Mouse (Mus musculus) hindbrain, embryonic 10.5 days (tissue): ENCODE data around the gene Icam2. TPM values are rescaled to one million over a fixed set of nuclear protein-coding genes. Genes with fewer than 3 reads are reported as not detected.
"Not testable (repeated sequence)": the region's sequence is repeated elsewhere in the genome, so short reads cannot be mapped to it uniquely, and the experiment has no call there.

Experiments used
- DNase-seq: peaks from one replicate; pipeline ENCODE4 v3.0.0-alpha.2; 2017; ENCODE audit warnings: low spot score
- H3K27ac ChIP-seq: fragments of 300-500 bp; sonication (generic); 2 replicates; pipeline ENCODE4 v1.5.1; 2016; ENCODE audit warnings: mild to moderate bottlenecking, moderate library complexity
- H3K27me3 ChIP-seq: fragments of 300-500 bp; sonication (generic); 2 replicates; pipeline ENCODE4 v1.6.1; 2016; ENCODE audit warnings: mild to moderate bottlenecking; ENCODE audit not compliant: poor library complexity, insufficient read depth, severe bottlenecking
- H3K36me3 ChIP-seq: fragments of 300-500 bp; sonication (generic); 2 replicates; pipeline ENCODE4 v1.6.1; 2016; ENCODE audit warnings: mild to moderate bottlenecking, moderate library complexity
- H3K4me1 ChIP-seq: fragments of 300-500 bp; sonication (generic); replicated peaks from 2 replicates; pipeline ENCODE4 v1.6.1; 2016; ENCODE audit warnings: mild to moderate bottlenecking
- H3K4me3 ChIP-seq: fragments of 300-500 bp; sonication (generic); 2 replicates; pipeline ENCODE4 v1.5.1; 2016; ENCODE audit warnings: mild to moderate bottlenecking, moderate library complexity
- H3K9me3 ChIP-seq: fragments of 300-500 bp; sonication (generic); 2 replicates; pipeline ENCODE4 v1.6.1; 2016; ENCODE audit warnings: mild to moderate bottlenecking, moderate library complexity
- WGBS: fragments of 180-500 bp; shearing (Covaris S2); methylation state at CpG from one replicate; pipeline ENCODE4 v1.1.7; 2016; 5-methylcytosine and 5-hydroxymethylcytosine counted together
- polyA plus RNA-seq: library from polyadenylated mRNA; unstranded; fragments of >200 nt; fragmentation: Nextera tagmentation; extraction: Ambion mirVana; gene quantifications from 2 replicates; pipeline ENCODE4 v1.2.1, GENCODE M21; 2016

The Icam2 gene
- polyA plus RNA-seq, 1 experiment from 2014 or later: 17.2 TPM

DNA sequence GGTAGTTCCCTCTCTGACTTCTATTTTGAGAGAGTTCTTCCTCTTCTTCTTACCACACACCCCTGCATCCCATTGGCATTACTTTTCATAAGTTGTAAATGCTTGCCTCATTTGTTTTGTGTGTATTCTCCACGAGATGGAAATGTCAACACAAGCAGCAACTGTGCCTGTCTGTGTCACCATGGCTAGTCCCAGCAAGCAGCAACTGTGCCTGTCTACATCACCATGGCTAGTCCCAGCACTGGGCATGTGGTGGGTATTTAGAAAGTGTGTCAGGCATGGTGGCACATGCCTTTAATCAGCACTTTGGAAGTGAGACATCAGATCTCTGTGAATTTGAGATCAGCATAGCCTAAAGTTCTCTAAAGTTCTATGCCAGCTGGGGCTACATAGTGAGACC lies 33.7 kb downstream of the Icam2 start:
- Histone ChIP-seq H3K9me3 (no peaks in the 10 kb centered on the region), H3K4me1 (peaks cover 23% of the 10 kb centered on the region), H3K27me3 (no peaks in the 10 kb centered on the region), H3K4me3 (no peak overlapping the region), H3K36me3 (no peaks in the 10 kb centered on the region), H3K27ac (no peak overlapping the region)
- no peak for DNase-seq
- WGBS: 59% methylated on average over 1 of the region's 1 CpGs

- Histone ChIP-seq H3K36me3 (no peaks in the 10 kb centered on the region), H3K27me3 (no peaks in the 10 kb centered on the region), H3K4me3 (no peak within 1 kb of the TSS), H3K9me3 (no peaks in the 10 kb centered on the region), H3K4me1 (peaks cover 23% of the 10 kb centered on the region), H3K27ac (no peak within 1 kb of the TSS)
- 88% methylated on average over 12 of the region's 12 CpGs for WGBS
- DNase-seq: no peak
These were observed 34.7 kb downstream of the Icam2 start, which contains the start of gene Scn4a for GRCm38 (mm10) chr11:106353188-106353587. Gene Scn4a, minus strand, starts transcription at chr11:106353288.

DNA sequence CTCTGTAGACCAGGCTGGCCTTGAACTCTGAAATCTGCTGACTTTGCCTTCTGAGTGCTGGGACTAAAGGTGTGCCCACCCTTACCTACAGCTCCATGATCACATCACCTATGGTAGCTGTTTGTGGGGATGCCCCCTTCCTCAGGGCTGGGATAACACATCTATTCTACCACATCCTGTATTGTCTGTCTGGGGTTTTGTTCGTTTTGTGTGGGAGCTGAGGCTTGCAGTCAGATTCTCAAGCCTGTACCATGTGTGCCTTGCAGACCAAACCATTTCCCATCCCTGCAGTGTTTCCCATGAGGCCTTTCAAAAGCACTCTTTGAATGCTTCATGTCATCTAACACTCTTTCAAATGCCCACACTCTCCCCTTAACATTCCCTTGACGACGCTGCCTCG lies 35.9 kb downstream of the Icam2 start:
- peaks cover 23% of the 10 kb centered on the region for H3K4me1 ChIP-seq
- no peaks in the 10 kb centered on the region for H3K36me3 ChIP-seq
- 74% methylated on average over 4 of the region's 4 CpGs for WGBS
- H3K9me3 ChIP-seq: no peaks in the 10 kb centered on the region
- no peak overlapping the region for H3K27ac ChIP-seq
- H3K4me3 ChIP-seq: no peak overlapping the region
- H3K27me3 ChIP-seq: no peaks in the 10 kb centered on the region
- no peak for DNase-seq

GRCm38 (mm10) chr11:106351253-106351652 lies 36.6 kb downstream of the Icam2 start:
- H3K27me3 ChIP-seq: no peaks in the 10 kb centered on the region
- no peaks in the 10 kb centered on the region for H3K9me3 ChIP-seq
- DNase-seq: no peak
- no peaks in the 10 kb centered on the region for H3K36me3 ChIP-seq
- no peak overlapping the region for H3K27ac ChIP-seq
- WGBS: 55% methylated on average over 3 of the region's 3 CpGs
- no peak overlapping the region for H3K4me3 ChIP-seq
- H3K4me1 ChIP-seq: peaks cover 23% of the 10 kb centered on the region

DNA sequence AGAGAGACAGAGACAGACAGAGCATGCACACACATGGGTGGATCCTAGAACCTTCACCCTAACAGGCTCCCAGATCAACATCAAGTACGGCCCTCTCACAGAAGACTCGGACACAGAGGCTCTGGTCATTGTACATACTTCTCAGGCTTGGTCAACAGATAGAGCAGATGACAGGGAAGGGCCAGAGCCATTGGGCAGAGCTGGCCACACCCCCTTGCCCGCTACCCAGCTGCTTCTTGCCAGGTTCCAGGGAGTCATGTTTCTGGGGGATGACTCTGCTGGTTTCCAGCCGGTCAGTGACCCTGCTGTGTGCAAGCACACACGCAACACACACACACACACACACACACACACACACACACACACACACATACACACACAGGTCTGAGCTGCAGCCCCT lies 37.0 kb downstream of the Icam2 start:
- Histone ChIP-seq H3K36me3 (no peaks in the 10 kb centered on the region), H3K4me1 (peaks cover 22% of the 10 kb centered on the region), H3K9me3 (no peaks in the 10 kb centered on the region), H3K27me3 (no peaks in the 10 kb centered on the region), H3K4me3 (no peak overlapping the region), H3K27ac (no peak overlapping the region)
- WGBS: 71% methylated on average over 5 of the region's 5 CpGs
- peak; percentile 17 for DNase-seq

DNA sequence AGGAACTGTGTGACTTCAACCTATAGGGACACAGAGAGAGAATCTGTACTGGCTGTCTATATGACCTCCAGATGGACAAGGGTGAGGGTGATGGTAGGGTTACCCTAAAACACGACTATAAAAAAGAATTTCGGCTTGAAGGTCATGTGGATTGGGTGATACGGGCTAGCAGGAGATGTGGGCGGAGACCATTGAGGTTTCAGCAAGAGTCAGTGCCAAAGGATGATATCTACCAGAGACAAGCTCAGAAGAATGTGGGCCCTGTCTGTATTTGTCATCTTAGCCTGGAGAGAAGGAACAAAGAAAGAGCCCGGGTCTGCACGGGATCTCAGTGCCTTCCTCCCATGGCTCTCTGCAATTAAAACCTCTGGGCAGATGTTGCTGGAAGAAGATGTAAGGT lies 38.1 kb downstream of the Icam2 start:
- no peak for DNase-seq
- Histone ChIP-seq H3K36me3 (no peaks in the 10 kb centered on the region), H3K9me3 (no peaks in the 10 kb centered on the region), H3K27ac (no peak overlapping the region), H3K27me3 (no peaks in the 10 kb centered on the region), H3K4me1 (peaks cover 21% of the 10 kb centered on the region), H3K4me3 (no peak overlapping the region)
- WGBS: 89% methylated on average over 6 of the region's 6 CpGs

DNA sequence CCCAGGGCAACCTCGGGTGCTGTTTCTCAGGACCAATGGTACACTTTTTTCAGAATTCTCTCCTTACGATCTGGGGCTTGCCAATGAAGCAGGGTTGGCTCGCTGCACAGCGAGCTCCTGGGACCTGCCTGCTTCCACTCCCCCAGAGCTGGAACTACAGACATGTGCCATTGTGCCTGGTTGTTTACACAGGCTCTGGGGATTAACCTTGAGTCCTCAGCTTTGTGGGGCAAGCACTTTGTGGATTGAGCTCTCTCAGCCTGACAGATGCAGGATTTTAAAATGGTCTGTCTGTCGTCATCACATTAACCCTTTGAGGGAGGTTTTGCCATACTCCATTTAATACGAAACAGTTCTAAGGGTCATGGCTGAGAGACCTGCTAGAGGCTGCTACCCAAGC lies 43.0 kb downstream of the Icam2 start:
- no peak for DNase-seq
- no peaks in the 10 kb centered on the region for H3K36me3 ChIP-seq
- no peak overlapping the region for H3K4me3 ChIP-seq
- no peaks in the 10 kb centered on the region for H3K27me3 ChIP-seq
- peaks cover 8% of the 10 kb centered on the region; the same call in 1 of the 2 replicates for H3K4me1 ChIP-seq
- H3K9me3 ChIP-seq: no peaks in the 10 kb centered on the region
- no peak overlapping the region for H3K27ac ChIP-seq
- WGBS: 70% methylated on average over 6 of the region's 6 CpGs

GRCm38 (mm10) chr11:106340990-106341520 lies 46.8 kb downstream of the Icam2 start:
- Histone ChIP-seq H3K36me3 (no peaks in the 10 kb centered on the region), H3K4me1 (peaks cover 15% of the 10 kb centered on the region), H3K4me3 (no peak overlapping the region), H3K27me3 (no peaks in the 10 kb centered on the region), H3K9me3 (no peaks in the 10 kb centered on the region), H3K27ac (no peak overlapping the region)
- no peak for DNase-seq
- 84% methylated on average over 9 of the region's 9 CpGs for WGBS

GRCm38 (mm10) chr11:106339323-106339722 lies 48.6 kb downstream of the Icam2 start:
- WGBS: 95% methylated on average over 4 of the region's 4 CpGs
- not testable (repeated sequence) for DNase-seq, H3K4me3 ChIP-seq, H3K9me3 ChIP-seq, H3K27me3 ChIP-seq, H3K27ac ChIP-seq, H3K36me3 ChIP-seq
- H3K4me1 ChIP-seq: peaks cover 13% of the 10 kb centered on the region

DNA sequence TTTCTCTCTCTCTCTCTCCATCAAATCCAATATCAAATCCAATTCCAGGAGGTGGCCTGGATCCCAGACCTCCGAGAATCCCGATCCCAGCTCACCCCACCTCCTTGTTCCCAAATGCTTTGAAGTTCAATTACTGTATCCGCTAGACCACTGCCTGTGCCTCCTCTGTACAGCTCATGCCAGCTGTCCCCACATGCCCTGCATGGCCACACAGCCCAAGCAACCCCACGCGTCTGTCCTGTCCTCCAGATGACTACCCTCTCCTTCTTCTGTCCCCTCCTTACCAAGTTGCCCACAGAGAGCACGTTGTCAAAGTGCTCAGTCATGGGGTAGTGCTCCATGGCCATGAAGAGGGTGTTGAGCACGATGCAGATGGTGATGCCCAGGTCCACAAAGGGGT lies 49.0 kb downstream of the Icam2 start:
- Histone ChIP-seq H3K9me3 (no peaks in the 10 kb centered on the region), H3K36me3 (no peaks in the 10 kb centered on the region), H3K4me3 (no peak overlapping the region), H3K27ac (no peak overlapping the region), H3K27me3 (no peaks in the 10 kb centered on the region), H3K4me1 (peaks cover 17% of the 10 kb centered on the region)
- no peak for DNase-seq
- WGBS: 84% methylated on average over 7 of the region's 7 CpGs

DNA sequence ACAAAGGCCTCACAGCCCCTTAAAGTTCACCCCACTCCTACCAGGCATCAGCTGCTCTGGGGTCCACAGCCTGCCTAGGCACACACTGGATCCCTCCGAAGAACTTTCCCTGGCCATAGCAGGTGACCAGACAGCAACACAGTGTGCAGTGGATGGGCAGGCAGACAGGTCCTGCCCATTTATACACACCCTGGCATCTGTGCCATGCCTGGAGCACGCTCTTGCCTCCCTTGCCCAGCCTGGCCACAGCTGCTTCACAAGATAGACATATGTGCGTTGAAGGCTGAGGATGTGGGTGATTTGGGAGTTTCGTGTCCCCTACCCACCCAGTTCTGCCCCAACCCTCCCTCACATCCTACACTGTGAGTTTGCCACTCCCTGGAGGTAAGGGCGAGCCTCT lies 49.8 kb downstream of the Icam2 start:
- no peak for DNase-seq
- Histone ChIP-seq H3K4me1 (peaks cover 18% of the 10 kb centered on the region), H3K9me3 (no peaks in the 10 kb centered on the region), H3K36me3 (no peaks in the 10 kb centered on the region), H3K27me3 (no peaks in the 10 kb centered on the region), H3K4me3 (no peak overlapping the region), H3K27ac (no peak overlapping the region)
- WGBS: 79% methylated on average over 5 of the region's 5 CpGs

GRCm38 (mm10) chr11:106334066-106334465 lies 53.8 kb downstream of the Icam2 start:
- no peak for DNase-seq
- 11% methylated on average over 2 of the region's 2 CpGs for WGBS
- peak overlapping the region; percentile 62; the same call in 1 of the 2 replicates for H3K27ac ChIP-seq

GRCm38 (mm10) chr11:106332458-106332857 lies 55.4 kb downstream of the Icam2 start:
- no peaks in the 10 kb centered on the region for H3K27me3 ChIP-seq
- no peaks in the 10 kb centered on the region for H3K9me3 ChIP-seq
- H3K27ac ChIP-seq: no peak overlapping the region
- H3K36me3 ChIP-seq: no peaks in the 10 kb centered on the region
- 65% methylated on average over 4 of the region's 4 CpGs for WGBS
- H3K4me1 ChIP-seq: peaks cover 23% of the 10 kb centered on the region
- H3K4me3 ChIP-seq: no peak overlapping the region
- no peak for DNase-seq

More at GRCm38 (mm10) chr11:106334066-106334465, 53.8 kb downstream of the Icam2 start:
- Histone ChIP-seq H3K27me3 (no peaks in the 10 kb centered on the region), H3K4me3 (no peak overlapping the region), H3K4me1 (peaks cover 20% of the 10 kb centered on the region), H3K9me3 (no peaks in the 10 kb centered on the region), H3K36me3 (no peaks in the 10 kb centered on the region)

DNA sequence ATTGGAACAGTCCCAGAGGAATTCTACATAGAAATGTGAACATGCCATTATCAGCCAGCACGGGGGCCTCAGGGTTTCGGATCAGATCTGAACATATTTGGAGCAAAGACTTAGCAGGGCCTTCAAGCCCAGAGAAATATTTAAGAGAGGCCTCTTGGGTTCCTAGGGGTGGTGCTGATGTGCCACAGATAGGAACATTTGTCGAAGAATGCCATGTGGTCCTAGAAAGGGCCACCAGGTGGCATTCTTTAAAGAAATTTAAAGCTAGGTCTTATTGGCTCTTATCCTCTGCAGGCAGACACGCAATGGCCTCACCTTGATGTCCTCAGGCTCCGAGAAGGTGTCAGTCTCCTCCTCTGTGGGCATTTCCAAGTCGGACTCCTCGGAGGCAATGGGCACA lies 58.2 kb downstream of the Icam2 start:
- peaks cover 35% of the 10 kb centered on the region for H3K4me1 ChIP-seq
- no peaks in the 10 kb centered on the region for H3K9me3 ChIP-seq
- no peaks in the 10 kb centered on the region for H3K27me3 ChIP-seq
- H3K36me3 ChIP-seq: no peaks in the 10 kb centered on the region
- no peak overlapping the region for H3K4me3 ChIP-seq
- 75% methylated on average over 7 of the region's 7 CpGs for WGBS
- no peak for DNase-seq
- H3K27ac ChIP-seq: no peak overlapping the region
